Mouse (Mus musculus): ENCODE measurements at regions not wholly inside any gene's neighbourhood (a gene's known extent, or its start where the extent isn't known, plus 50 kb on each side); places are given as distances from the start of the nearest gene placed in this dataset.

DNA sequence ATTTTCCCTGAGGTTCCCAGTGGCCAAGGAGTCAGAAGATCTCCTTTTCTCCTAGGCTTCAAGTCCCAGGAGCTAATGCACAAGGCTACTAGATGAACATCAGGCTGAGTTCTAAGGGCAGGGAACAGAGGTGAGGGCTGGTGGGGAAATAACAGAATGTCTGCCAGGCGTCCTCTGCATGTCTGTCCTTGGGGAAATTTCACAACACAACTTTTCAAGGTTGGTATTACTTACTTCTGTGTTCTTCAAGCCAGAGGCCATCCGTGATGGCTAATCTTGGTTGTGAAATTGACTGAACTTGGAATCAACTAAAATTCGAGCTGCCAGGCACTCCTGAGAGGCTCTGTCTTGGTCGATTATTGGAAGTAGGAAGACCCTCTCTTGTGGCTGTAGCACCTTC lies 416.6 kb downstream of the Vrk1 start:
- 67% methylated on average over 4 of the region's 4 CpGs for WGBS
- no peaks in the 10 kb centered on the region for H3K4me1 ChIP-seq (ENCODE audit: control insufficient read depth in 2 of 2, insufficient read depth in 2 of 2, low read length in 2 of 2)
- no peaks in the 10 kb centered on the region for H3K9me3 ChIP-seq (ENCODE audit: control insufficient read depth, low read length)
- no peaks in the 10 kb centered on the region for H3K36me3 ChIP-seq (ENCODE audit: control insufficient read depth, insufficient read depth, low read length)
- H3K27ac ChIP-seq (replicated peaks in 1 of 2; ENCODE audit: control insufficient read depth in 1 of 2, insufficient read depth in 1 of 2, low read depth in 2 of 2, low read length in 2 of 2) = no peak overlapping the region
- H3K27me3 ChIP-seq (ENCODE audit: control insufficient read depth, insufficient read depth, low read length) = no peaks in the 10 kb centered on the region
- no peak overlapping the region for H3K4me2 ChIP-seq (ENCODE audit: low read length)
- no peak for ATAC-seq (ENCODE audit: insufficient number of reproducible peaks, insufficient read depth, low FRiP score, low read depth)
- H3K9ac ChIP-seq (ENCODE audit: low read length) = no peak overlapping the region
- no peak overlapping the region for H3K4me3 ChIP-seq (ENCODE audit: control insufficient read depth in 1 of 2, insufficient read depth in 1 of 2, low read depth in 1 of 2, low read length in 2 of 2)

GRCm38 (mm10) chr12:106429991-106430390 lies 420.0 kb downstream of the Vrk1 start:
- 59% methylated on average over 7 of the region's 7 CpGs for WGBS
- H3K27me3 ChIP-seq (ENCODE audit: control insufficient read depth, insufficient read depth, low read length) = no peaks in the 10 kb centered on the region
- no peaks in the 10 kb centered on the region for H3K36me3 ChIP-seq (ENCODE audit: control insufficient read depth, insufficient read depth, low read length)
- no peak for ATAC-seq (ENCODE audit: insufficient number of reproducible peaks, insufficient read depth, low FRiP score, low read depth)
- H3K9ac ChIP-seq (ENCODE audit: low read length) = no peak overlapping the region
- no peak overlapping the region for H3K4me3 ChIP-seq (ENCODE audit: control insufficient read depth in 1 of 2, insufficient read depth in 1 of 2, low read depth in 1 of 2, low read length in 2 of 2)
- H3K4me1 ChIP-seq (ENCODE audit: control insufficient read depth in 2 of 2, insufficient read depth in 2 of 2, low read length in 2 of 2) = no peaks in the 10 kb centered on the region
- H3K9me3 ChIP-seq (ENCODE audit: control insufficient read depth, low read length) = no peaks in the 10 kb centered on the region
- no peak overlapping the region for H3K4me2 ChIP-seq (ENCODE audit: low read length)
- no peak overlapping the region for H3K27ac ChIP-seq (replicated peaks in 1 of 2; ENCODE audit: control insufficient read depth in 1 of 2, insufficient read depth in 1 of 2, low read depth in 2 of 2, low read length in 2 of 2)

- ATAC-seq (ENCODE audit: insufficient number of reproducible peaks, insufficient read depth, low FRiP score, low read depth) = no peak
- H3K9me3 ChIP-seq (ENCODE audit: control insufficient read depth, low read length) = no peaks in the 10 kb centered on the region
- H3K9ac ChIP-seq (ENCODE audit: low read length) = no peak overlapping the region
- H3K4me1 ChIP-seq (ENCODE audit: control insufficient read depth in 2 of 2, insufficient read depth in 2 of 2, low read length in 2 of 2) = no peaks in the 10 kb centered on the region
- no peak overlapping the region for H3K27ac ChIP-seq (replicated peaks in 1 of 2; ENCODE audit: control insufficient read depth in 1 of 2, insufficient read depth in 1 of 2, low read depth in 2 of 2, low read length in 2 of 2)
- H3K4me3 ChIP-seq (ENCODE audit: control insufficient read depth in 1 of 2, insufficient read depth in 1 of 2, low read depth in 1 of 2, low read length in 2 of 2) = no peak overlapping the region
- no peaks in the 10 kb centered on the region for H3K36me3 ChIP-seq (ENCODE audit: control insufficient read depth, insufficient read depth, low read length)
- WGBS = 85% methylated on average over 7 of the region's 7 CpGs
- no peaks in the 10 kb centered on the region for H3K27me3 ChIP-seq (ENCODE audit: control insufficient read depth, insufficient read depth, low read length)
- no peak overlapping the region for H3K4me2 ChIP-seq (ENCODE audit: low read length)
These were observed 435.1 kb downstream of the Vrk1 start for GRCm38 (mm10) chr12:106445151-106445550.

DNA sequence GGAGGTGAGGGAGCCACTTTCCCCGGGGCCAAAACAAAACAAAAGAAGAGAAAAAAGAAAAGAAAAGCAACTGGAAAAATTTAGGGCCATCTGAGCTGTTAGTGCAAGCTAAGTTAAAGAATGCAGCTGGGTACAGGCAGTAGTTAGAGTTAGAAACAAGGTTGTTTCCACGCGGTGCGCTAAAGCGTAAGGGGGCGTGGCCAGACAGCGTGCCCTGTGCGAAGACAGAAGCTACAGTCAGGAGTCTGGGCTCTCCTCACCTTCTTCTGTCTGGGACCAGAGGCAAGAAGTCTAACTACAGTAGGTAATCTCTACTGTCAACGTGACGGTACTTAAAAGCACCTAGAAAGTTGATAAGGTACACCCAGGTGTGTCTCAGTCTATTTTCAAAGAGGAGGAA lies 435.9 kb downstream of the Vrk1 start:
- H3K36me3 ChIP-seq (ENCODE audit: control insufficient read depth, insufficient read depth, low read length) = no peaks in the 10 kb centered on the region
- H3K4me1 ChIP-seq (ENCODE audit: control insufficient read depth in 2 of 2, insufficient read depth in 2 of 2, low read length in 2 of 2) = no peaks in the 10 kb centered on the region
- no peak overlapping the region for H3K4me2 ChIP-seq (ENCODE audit: low read length)
- no peak overlapping the region for H3K27ac ChIP-seq (replicated peaks in 1 of 2; ENCODE audit: control insufficient read depth in 1 of 2, insufficient read depth in 1 of 2, low read depth in 2 of 2, low read length in 2 of 2)
- ATAC-seq (ENCODE audit: insufficient number of reproducible peaks, insufficient read depth, low FRiP score, low read depth) = no peak
- no peaks in the 10 kb centered on the region for H3K27me3 ChIP-seq (ENCODE audit: control insufficient read depth, insufficient read depth, low read length)
- 55% methylated on average over 10 of the region's 10 CpGs for WGBS
- H3K9me3 ChIP-seq (ENCODE audit: control insufficient read depth, low read length) = no peaks in the 10 kb centered on the region
- H3K9ac ChIP-seq (ENCODE audit: low read length) = no peak overlapping the region
- no peak overlapping the region for H3K4me3 ChIP-seq (ENCODE audit: control insufficient read depth in 1 of 2, insufficient read depth in 1 of 2, low read depth in 1 of 2, low read length in 2 of 2)

DNA sequence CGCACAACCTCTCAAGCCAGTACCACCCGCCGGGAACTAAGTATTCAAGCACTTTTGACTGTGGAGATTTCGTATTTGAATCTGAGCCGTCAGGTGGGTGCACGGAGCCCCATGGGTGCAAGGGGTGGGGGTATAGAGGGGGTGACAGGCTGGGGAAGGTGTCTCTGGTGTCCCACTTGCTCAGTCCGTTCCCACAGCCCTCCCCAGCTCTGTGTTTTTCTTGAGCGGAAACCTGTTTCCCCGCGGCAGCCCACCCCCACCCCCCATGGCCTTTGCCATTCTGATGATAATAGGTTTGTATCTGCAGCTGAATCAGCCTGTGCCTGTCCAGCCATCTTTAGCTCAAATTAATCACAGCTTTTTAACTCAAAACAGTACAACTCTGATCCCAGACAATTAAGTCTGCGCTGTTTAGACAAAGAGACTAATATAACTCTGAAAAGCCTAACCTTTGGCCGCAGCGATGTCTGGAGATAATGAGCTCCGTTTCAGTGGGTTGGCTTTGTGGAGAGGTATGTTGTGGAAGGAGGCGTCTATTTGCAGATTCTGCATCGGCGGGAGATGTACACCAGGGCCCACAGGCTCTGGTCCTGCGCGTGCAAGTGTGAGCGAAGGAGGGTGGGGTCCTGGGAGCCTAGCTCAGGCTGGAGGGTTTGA lies 437.0 kb downstream of the Vrk1 start:
- H3K4me3 ChIP-seq (ENCODE audit: control insufficient read depth in 1 of 2, insufficient read depth in 1 of 2, low read depth in 1 of 2, low read length in 2 of 2) = no peak overlapping the region
- H3K27me3 ChIP-seq (ENCODE audit: control insufficient read depth, insufficient read depth, low read length) = no peaks in the 10 kb centered on the region
- no peak overlapping the region for H3K4me2 ChIP-seq (ENCODE audit: low read length)
- no peak overlapping the region for H3K9ac ChIP-seq (ENCODE audit: low read length)
- ATAC-seq (ENCODE audit: insufficient number of reproducible peaks, insufficient read depth, low FRiP score, low read depth) = no peak
- no peak overlapping the region for H3K27ac ChIP-seq (replicated peaks in 1 of 2; ENCODE audit: control insufficient read depth in 1 of 2, insufficient read depth in 1 of 2, low read depth in 2 of 2, low read length in 2 of 2)
- H3K36me3 ChIP-seq (ENCODE audit: control insufficient read depth, insufficient read depth, low read length) = no peaks in the 10 kb centered on the region
- H3K9me3 ChIP-seq (ENCODE audit: control insufficient read depth, low read length) = no peaks in the 10 kb centered on the region
- whole genome bisulfite sequencing = 76% methylated on average over 20 of the region's 20 CpGs
- H3K4me1 ChIP-seq (ENCODE audit: control insufficient read depth in 2 of 2, insufficient read depth in 2 of 2, low read length in 2 of 2) = no peaks in the 10 kb centered on the region

- Histone ChIP-seq H3K9ac (ENCODE audit: low read length) (no peak overlapping the region), H3K27me3 (ENCODE audit: control insufficient read depth, insufficient read depth, low read length) (no peaks in the 10 kb centered on the region), H3K27ac (replicated peaks in 1 of 2; ENCODE audit: control insufficient read depth in 1 of 2, insufficient read depth in 1 of 2, low read depth in 2 of 2, low read length in 2 of 2) (no peak overlapping the region), H3K4me2 (ENCODE audit: low read length) (no peak overlapping the region), H3K4me3 (ENCODE audit: control insufficient read depth in 1 of 2, insufficient read depth in 1 of 2, low read depth in 1 of 2, low read length in 2 of 2) (no peak overlapping the region), H3K9me3 (ENCODE audit: control insufficient read depth, low read length) (no peaks in the 10 kb centered on the region), H3K4me1 (ENCODE audit: control insufficient read depth in 2 of 2, insufficient read depth in 2 of 2, low read length in 2 of 2) (no peaks in the 10 kb centered on the region), H3K36me3 (ENCODE audit: control insufficient read depth, insufficient read depth, low read length) (no peaks in the 10 kb centered on the region)
- ATAC-seq (ENCODE audit: insufficient number of reproducible peaks, insufficient read depth, low FRiP score, low read depth) = no peak
- WGBS = 57% methylated on average over 6 of the region's 6 CpGs
These were observed 438.5 kb downstream of the Vrk1 start for GRCm38 (mm10) chr12:106448551-106448950.

DNA sequence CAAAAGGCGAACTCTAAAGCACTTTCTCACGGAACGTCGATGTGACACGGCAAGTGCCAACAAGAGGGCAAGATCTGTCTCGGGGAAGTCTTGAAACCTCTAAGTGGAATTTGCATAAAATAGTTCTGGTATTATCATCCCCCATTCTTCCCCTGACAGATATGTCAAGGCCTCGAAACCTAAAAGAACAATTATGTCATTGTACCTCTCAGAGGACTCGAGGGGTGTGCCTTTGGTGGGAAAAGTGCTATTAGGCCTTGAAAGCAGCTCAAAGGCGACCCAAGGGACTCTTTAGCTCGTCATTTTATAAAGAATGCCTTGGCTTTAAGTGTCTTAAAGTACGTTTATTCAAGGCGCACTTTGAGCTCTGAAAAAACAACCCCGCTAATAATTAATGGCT lies 443.5 kb downstream of the Vrk1 start:
- Histone ChIP-seq H3K9ac (ENCODE audit: low read length) (no peak overlapping the region), H3K9me3 (ENCODE audit: control insufficient read depth, low read length) (no peaks in the 10 kb centered on the region), H3K27me3 (ENCODE audit: control insufficient read depth, insufficient read depth, low read length) (no peaks in the 10 kb centered on the region), H3K4me2 (ENCODE audit: low read length) (no peak overlapping the region), H3K4me3 (ENCODE audit: control insufficient read depth in 1 of 2, insufficient read depth in 1 of 2, low read depth in 1 of 2, low read length in 2 of 2) (no peak overlapping the region), H3K27ac (replicated peaks in 1 of 2; ENCODE audit: control insufficient read depth in 1 of 2, insufficient read depth in 1 of 2, low read depth in 2 of 2, low read length in 2 of 2) (no peak overlapping the region), H3K36me3 (ENCODE audit: control insufficient read depth, insufficient read depth, low read length) (no peaks in the 10 kb centered on the region), H3K4me1 (ENCODE audit: control insufficient read depth in 2 of 2, insufficient read depth in 2 of 2, low read length in 2 of 2) (no peaks in the 10 kb centered on the region)
- no peak for ATAC-seq (ENCODE audit: insufficient number of reproducible peaks, insufficient read depth, low FRiP score, low read depth)
- 77% methylated on average over 13 of the region's 13 CpGs for whole genome bisulfite sequencing

- H3K4me3 ChIP-seq (ENCODE audit: control insufficient read depth in 1 of 2, insufficient read depth in 1 of 2, low read depth in 1 of 2, low read length in 2 of 2) = no peak overlapping the region
- no peak overlapping the region for H3K4me2 ChIP-seq (ENCODE audit: low read length)
- H3K36me3 ChIP-seq (ENCODE audit: control insufficient read depth, insufficient read depth, low read length) = no peaks in the 10 kb centered on the region
- no peak overlapping the region for H3K27ac ChIP-seq (replicated peaks in 1 of 2; ENCODE audit: control insufficient read depth in 1 of 2, insufficient read depth in 1 of 2, low read depth in 2 of 2, low read length in 2 of 2)
- ATAC-seq (ENCODE audit: insufficient number of reproducible peaks, insufficient read depth, low FRiP score, low read depth) = no peak
- no peaks in the 10 kb centered on the region for H3K4me1 ChIP-seq (ENCODE audit: control insufficient read depth in 2 of 2, insufficient read depth in 2 of 2, low read length in 2 of 2)
- no peaks in the 10 kb centered on the region for H3K9me3 ChIP-seq (ENCODE audit: control insufficient read depth, low read length)
- H3K27me3 ChIP-seq (ENCODE audit: control insufficient read depth, insufficient read depth, low read length) = no peaks in the 10 kb centered on the region
- WGBS = 35% methylated on average over 6 of the region's 6 CpGs
- no peak overlapping the region for H3K9ac ChIP-seq (ENCODE audit: low read length)
These were observed 448.2 kb downstream of the Vrk1 start for GRCm38 (mm10) chr12:106458215-106458614.
